Mouse (Mus musculus) gastrocnemius, postnatal 36 days (tissue): Measurements from ENCODE around the gene Mlip. TPM values are rescaled to one million over a fixed set of nuclear protein-coding genes. Genes with fewer than 3 reads are reported as not detected.

Source experiments
- DNase-seq, 2 experiments: peaks; one replicate each; pipeline ENCODE4 v3.0.0; 2022
- intact Hi-C: fragments of 180-260 bp; cut with DNase I; formaldehyde crosslinking; loops from one replicate; pipeline ENCODE4 v1.15.1; 2025
- total RNA-seq, 2 experiments: library from RNA; stranded (reverse); gene quantifications; 2 replicates each; pipeline ENCODE4 v1.2.3; 2021

Mlip gene
- total RNA-seq, 2 experiments from 2014 or later = 75.2 to 97.9 TPM

GRCm38 (mm10) chr9:77359278-77359973, 6.7 kb upstream of the Mlip start:
- intact Hi-C loops = no loop called here
- DNase-seq = no peak

- intact Hi-C loops = no loop called here
- no peak for DNase-seq
Observed at GRCm38 (mm10) chr9:77353942-77354341, 1.2 kb upstream of the Mlip start.

- intact Hi-C loops = loop anchor here (5.0 kb wide), 1 partner anchor 70 kb away; no protein-coding TSS in a partner anchor
- no peak for DNase-seq
Observed at GRCm38 (mm10) chr9:77347704-77348103, 5.1 kb downstream of the Mlip start.

- no peak for DNase-seq
- intact Hi-C loops = no loop called here
Observed at GRCm38 (mm10) chr9:77344318-77344717, 8.5 kb downstream of the Mlip start.

GRCm38 (mm10) chr9:77340159-77340862, 12.5 kb downstream of the Mlip start:
- intact Hi-C loops = no loop called here
- no peak for DNase-seq

GRCm38 (mm10) chr9:77339571-77340148, 13.1 kb downstream of the Mlip start:
- DNase-seq = no peak
- intact Hi-C loops = no loop called here

- intact Hi-C loops = no loop called here
- peak; percentile 33 to 49 for DNase-seq
Observed at GRCm38 (mm10) chr9:77335370-77335769, 17.4 kb downstream of the Mlip start.

GRCm38 (mm10) chr9:77318346-77318745, 34.4 kb downstream of the Mlip start:
- DNase-seq = no peak
- intact Hi-C loops = no loop called here

- intact Hi-C loops = no loop called here
- peak in 1 of 2 experiments; percentile 5 for DNase-seq
Observed at GRCm38 (mm10) chr9:77310548-77310947, 42.2 kb downstream of the Mlip start.

GRCm38 (mm10) chr9:77305417-77305816, 47.4 kb downstream of the Mlip start:
- intact Hi-C loops = no loop called here
- DNase-seq = no peak

- no peak for DNase-seq
- intact Hi-C loops = no loop called here
Observed at GRCm38 (mm10) chr9:77302340-77302739, 50.4 kb downstream of the Mlip start.

- intact Hi-C loops = no loop called here
- no peak for DNase-seq
Observed at GRCm38 (mm10) chr9:77287958-77288357, 64.8 kb downstream of the Mlip start.

- intact Hi-C loops = loop anchor here (5.0 kb wide), 1 partner anchor 68 kb away; no protein-coding TSS in a partner anchor
- DNase-seq = no peak
Observed at GRCm38 (mm10) chr9:77279371-77279770, 73.4 kb downstream of the Mlip start.

- no peak for DNase-seq
- intact Hi-C loops = loop anchor here (5.0 kb wide), 1 partner anchor 69 kb away; no protein-coding TSS in a partner anchor
Observed at GRCm38 (mm10) chr9:77278055-77278454, 74.7 kb downstream of the Mlip start.

GRCm38 (mm10) chr9:77277270-77277669, 75.5 kb downstream of the Mlip start:
- DNase-seq = no peak
- intact Hi-C loops = loop anchor here (5.0 kb wide), 1 partner anchor 70 kb away; no protein-coding TSS in a partner anchor

GRCm38 (mm10) chr9:77276451-77277154, 76.2 kb downstream of the Mlip start:
- DNase-seq = no peak

GRCm38 (mm10) chr9:77272727-77273126, 80.0 kb downstream of the Mlip start:
- intact Hi-C loops = no loop called here
- DNase-seq = no peak

More at GRCm38 (mm10) chr9:77276451-77277154, 76.2 kb downstream of the Mlip start:
- intact Hi-C loops = loop anchor here (5.0 kb wide), 1 partner anchor 71 kb away; no protein-coding TSS in a partner anchor

GRCm38 (mm10) chr9:77265268-77266017, 87.3 kb downstream of the Mlip start:
- no peak for DNase-seq
- intact Hi-C loops = no loop called here

GRCm38 (mm10) chr9:77259052-77259451, 93.7 kb downstream of the Mlip start:
- intact Hi-C loops = no loop called here
- DNase-seq = no peak

GRCm38 (mm10) chr9:77258265-77258664, 94.5 kb downstream of the Mlip start:
- no peak for DNase-seq
- intact Hi-C loops = no loop called here
